Mouse (Mus musculus) kidney, embryonic 14.5 days (tissue): ENCODE results near the gene Ufc1. TPM values are rescaled to one million over a fixed set of nuclear protein-coding genes. Genes with fewer than 3 reads are reported as not detected.

Experiments
- ATAC-seq: fragments of 200-750 bp; cut with Nextera tagmentation; 2 replicates; pipeline ENCODE4 v1.8.0; 2017; ENCODE audit warnings: moderate number of reproducible peaks, mild to moderate bottlenecking, moderate TSS enrichment, moderate library complexity; ENCODE audit not compliant: low FRiP score, low TSS enrichment
- H3K27ac ChIP-seq: fragments of 300-500 bp; sonication (generic); 2 replicates; pipeline ENCODE4 v1.5.1; 2014; ENCODE audit warnings: low read depth, mild to moderate bottlenecking, low read length, moderate library complexity, mixed read lengths
- H3K27me3 ChIP-seq: fragments of 300-500 bp; sonication (generic); 2 replicates; pipeline ENCODE4 v1.6.1; 2014; ENCODE audit warnings: mild to moderate bottlenecking, low read length; ENCODE audit not compliant: control insufficient read depth, insufficient read depth
- H3K36me3 ChIP-seq: fragments of 300-500 bp; sonication (generic); 2 replicates; pipeline ENCODE4 v1.6.1; 2014; ENCODE audit warnings: low read length, mixed read lengths; ENCODE audit not compliant: control insufficient read depth, insufficient read depth
- H3K4me1 ChIP-seq: fragments of 300-500 bp; sonication (generic); 2 replicates; pipeline ENCODE4 v1.6.1; 2014; ENCODE audit warnings: low read length, mixed read lengths; ENCODE audit not compliant: control insufficient read depth, insufficient read depth
- H3K4me2 ChIP-seq: fragments of 300-500 bp; sonication (generic); replicated peaks from 2 replicates; pipeline ENCODE4 v1.6.1; 2014; ENCODE audit warnings: low read depth, mild to moderate bottlenecking, low read length
- H3K4me3 ChIP-seq: fragments of 300-500 bp; sonication (generic); 2 replicates; pipeline ENCODE4 v1.5.1; 2014; ENCODE audit warnings: mild to moderate bottlenecking, low read length
- H3K9ac ChIP-seq: fragments of 300-500 bp; sonication (generic); 2 replicates; pipeline ENCODE4 v1.6.1; 2014; ENCODE audit warnings: low read depth, mild to moderate bottlenecking, low read length, moderate library complexity
- H3K9me3 ChIP-seq: fragments of 300-500 bp; sonication (generic); 2 replicates; pipeline ENCODE4 v1.6.1; 2016; ENCODE audit warnings: low read length; ENCODE audit not compliant: control insufficient read depth
- WGBS: fragments of 180-500 bp; shearing (Covaris S2); extraction: QIAGEN DNeasy Blood & Tissue Kit; methylation state at CpG from one replicate; pipeline ENCODE4 v1.1.7; 2014; 5-methylcytosine and 5-hydroxymethylcytosine counted together
- polyA plus RNA-seq: library from polyadenylated mRNA; unstranded; fragments of >200 nt; fragmentation: Nextera tagmentation; extraction: Ambion mirVana; gene quantifications from 2 replicates; pipeline ENCODE4 v1.2.1, GENCODE M21; 2014

The Ufc1 gene
- polyA plus RNA-seq, 1 experiment from 2014 or later = 114 TPM

GRCm38 (mm10) chr1:171269848-171270572, 24.8 kb downstream of the Ufc1 start, which contains the start of gene B4galt3:
Gene B4galt3 (plus strand): TSS chr1:171270328.
- WGBS = 4% methylated on average over 36 of the region's 36 CpGs
- peak within 1 kb of the TSS; percentile 80 for H3K9ac ChIP-seq

GRCm38 (mm10) chr1:171268341-171268740, 26.5 kb downstream of the Ufc1 start:
- Histone ChIP-seq H3K4me1 (peaks cover 9% of the 10 kb centered on the region), H3K9me3 (no peaks in the 10 kb centered on the region), H3K4me2 (no peak overlapping the region), H3K27ac (no peak overlapping the region), H3K27me3 (no peaks in the 10 kb centered on the region), H3K36me3 (peaks cover 11% of the 10 kb centered on the region; the same call in 1 of the 2 replicates), H3K9ac (no peak overlapping the region), H3K4me3 (no peak overlapping the region)
- 59% methylated on average over 1 of the region's 1 CpGs for WGBS
- ATAC-seq = no peak

More at GRCm38 (mm10) chr1:171269848-171270572, 24.8 kb downstream of the Ufc1 start, which contains the start of gene B4galt3:
- H3K27me3 ChIP-seq = no peaks in the 10 kb centered on the region
- no peaks in the 10 kb centered on the region for H3K9me3 ChIP-seq
- peak; percentile 96 for ATAC-seq
- H3K36me3 ChIP-seq = peaks cover 28% of the 10 kb centered on the region
- H3K27ac ChIP-seq = peak within 1 kb of the TSS; percentile 55
- H3K4me2 ChIP-seq = peak within 1 kb of the TSS; percentile 91
- peak within 1 kb of the TSS; percentile 87 for H3K4me3 ChIP-seq
- peaks cover 9% of the 10 kb centered on the region for H3K4me1 ChIP-seq

GRCm38 (mm10) chr1:171265971-171266744, 28.7 kb downstream of the Ufc1 start:
- no peak overlapping the region for H3K4me3 ChIP-seq
- ATAC-seq = no peak
- no peak overlapping the region for H3K27ac ChIP-seq
- WGBS = 70% methylated on average over 4 of the region's 4 CpGs
- H3K9ac ChIP-seq = no peak overlapping the region
- H3K36me3 ChIP-seq = no peaks in the 10 kb centered on the region
- no peak overlapping the region for H3K4me2 ChIP-seq
- H3K9me3 ChIP-seq = no peaks in the 10 kb centered on the region
- H3K4me1 ChIP-seq = peaks cover 10% of the 10 kb centered on the region
- H3K27me3 ChIP-seq = no peaks in the 10 kb centered on the region

GRCm38 (mm10) chr1:171263666-171264461, 31.0 kb downstream of the Ufc1 start:
- peaks cover 11% of the 10 kb centered on the region; the same call in 1 of the 2 replicates for H3K4me1 ChIP-seq
- peak overlapping the region; percentile 81 for H3K27ac ChIP-seq
- H3K9me3 ChIP-seq = no peaks in the 10 kb centered on the region
- 73% methylated on average over 3 of the region's 3 CpGs for WGBS
- no peaks in the 10 kb centered on the region for H3K27me3 ChIP-seq
- H3K4me3 ChIP-seq = no peak overlapping the region
- no peak overlapping the region for H3K4me2 ChIP-seq
- peaks cover 3% of the 10 kb centered on the region for H3K36me3 ChIP-seq
- ATAC-seq = no peak
- H3K9ac ChIP-seq = no peak overlapping the region

- ATAC-seq = peak; percentile 92
- no peaks in the 10 kb centered on the region for H3K27me3 ChIP-seq
- H3K36me3 ChIP-seq = peaks cover 7% of the 10 kb centered on the region
- H3K27ac ChIP-seq = peak overlapping the region; percentile 81
- H3K9ac ChIP-seq = no peak overlapping the region
- H3K9me3 ChIP-seq = no peaks in the 10 kb centered on the region
- H3K4me2 ChIP-seq = peak overlapping the region; percentile 15; the same call in 1 of the 2 replicates
- 0 out of 2 replicates have a peak overlapping the region, but pooled peaks have one; percentile 16 for H3K4me3 ChIP-seq
- H3K4me1 ChIP-seq = peaks cover 11% of the 10 kb centered on the region; the same call in 1 of the 2 replicates
- WGBS = 0% methylated on average over 2 of the region's 2 CpGs
Observed at GRCm38 (mm10) chr1:171263185-171263611, 31.6 kb downstream of the Ufc1 start.

GRCm38 (mm10) chr1:171262594-171263130, 32.2 kb downstream of the Ufc1 start:
- no peaks in the 10 kb centered on the region for H3K9me3 ChIP-seq
- WGBS = 9% methylated on average over 8 of the region's 8 CpGs
- peaks cover 11% of the 10 kb centered on the region; the same call in 1 of the 2 replicates for H3K4me1 ChIP-seq
- peak overlapping the region; percentile 16 for H3K4me3 ChIP-seq
- H3K27me3 ChIP-seq = no peaks in the 10 kb centered on the region
- peaks cover 7% of the 10 kb centered on the region for H3K36me3 ChIP-seq
- peak overlapping the region; percentile 44; the same call in 1 of the 2 replicates for H3K9ac ChIP-seq
- peak; percentile 79 for ATAC-seq
- H3K27ac ChIP-seq = peak overlapping the region; percentile 93
- H3K4me2 ChIP-seq = peak overlapping the region; percentile 38; the same call in 1 of the 2 replicates

GRCm38 (mm10) chr1:171260316-171260715, 34.5 kb downstream of the Ufc1 start:
- no peak overlapping the region for H3K4me3 ChIP-seq
- no peaks in the 10 kb centered on the region for H3K9me3 ChIP-seq
- H3K27ac ChIP-seq = no peak overlapping the region
- WGBS = 52% methylated on average over 3 of the region's 3 CpGs
- no peak overlapping the region for H3K9ac ChIP-seq
- H3K36me3 ChIP-seq = peaks cover 7% of the 10 kb centered on the region
- H3K4me2 ChIP-seq = no peak overlapping the region
- no peaks in the 10 kb centered on the region for H3K27me3 ChIP-seq
- ATAC-seq = no peak
- peaks cover 11% of the 10 kb centered on the region; the same call in 1 of the 2 replicates for H3K4me1 ChIP-seq

GRCm38 (mm10) chr1:171258921-171259320, 35.9 kb downstream of the Ufc1 start:
- WGBS = 82% methylated on average over 17 of the region's 17 CpGs
- Histone ChIP-seq H3K27ac (no peak overlapping the region), H3K9ac (no peak overlapping the region), H3K36me3 (peaks cover 11% of the 10 kb centered on the region), H3K4me1 (peaks cover 11% of the 10 kb centered on the region; the same call in 1 of the 2 replicates), H3K4me2 (no peak overlapping the region), H3K9me3 (no peaks in the 10 kb centered on the region), H3K27me3 (no peaks in the 10 kb centered on the region), H3K4me3 (no peak overlapping the region)
- ATAC-seq = no peak
